Comparison of ENCODE assay signal across 7 mouse cellular contexts in the genomic region with DNA sequence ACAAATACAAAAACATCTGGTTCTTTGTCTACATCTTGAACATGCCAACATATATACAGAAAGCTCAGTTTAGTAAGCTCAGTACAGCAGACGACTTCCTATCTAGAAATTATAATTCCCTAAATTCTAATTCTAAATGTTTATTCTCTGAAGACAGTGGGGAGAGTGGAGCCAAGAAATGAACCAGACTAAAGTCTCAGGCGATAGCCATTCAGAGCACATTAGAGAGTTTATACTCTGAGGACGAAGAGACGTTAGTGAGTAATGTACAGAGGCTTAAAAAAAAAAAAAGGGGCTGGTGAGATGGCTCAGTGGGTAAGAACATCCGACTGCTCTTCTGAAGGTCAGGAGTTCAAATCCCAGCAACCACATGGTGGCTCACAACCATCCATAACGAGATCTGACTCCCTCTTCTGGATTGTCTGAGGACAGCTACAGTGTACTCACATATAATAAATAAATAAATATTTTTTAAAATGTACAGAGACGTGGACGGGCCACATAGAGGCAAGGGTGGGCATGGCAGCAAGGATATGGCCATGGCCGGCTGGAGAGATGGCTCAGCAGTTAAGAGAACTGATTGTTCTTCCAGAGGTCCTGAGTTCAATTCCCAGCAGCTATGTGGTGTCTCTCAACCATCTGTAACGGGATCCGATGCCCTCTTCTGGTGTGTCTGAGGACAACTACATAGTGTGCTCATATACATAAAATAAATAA. TPM values are rescaled to one million over a fixed set of nuclear protein-coding genes. Genes with fewer than 3 reads are reported as not detected.
DNase-seq lines count a peak whose midpoint lies in the region; ATAC-seq and TF ChIP-seq lines count a peak whose summit lies in the region.
"Not testable (repeated sequence)": the region's sequence is repeated elsewhere in the genome, so short reads cannot be mapped to it uniquely, and the experiment has no call there.

No protein-coding gene starts in this region.

- not testable (repeated sequence) for H3K9me3 ChIP-seq in ES-Bruce4 (replicated peaks; ENCODE audit: control insufficient read depth, insufficient read depth, low read length, poor library complexity, severe bottlenecking); heart, embryonic 10.5 days; intestine, postnatal 0 days (ENCODE audit: control insufficient read depth); lung, embryonic 14.5 days (ENCODE audit: low read depth, low read length); lung, embryonic 16.5 days (ENCODE audit: control insufficient read depth, low read length); stomach, embryonic 16.5 days (replicated peaks; ENCODE audit: control insufficient read depth, low read length)

- peak; percentile 43 for DNase-seq in R1 (ENCODE audit: low read depth, low spot score)
- DNase-seq in heart, embryonic 10.5 days (ENCODE audit: low spot score), result peak; percentile 54
- DNase-seq in lung, embryonic 14.5 days, result peak; percentile 59

- H3K36me3 ChIP-seq in ES-Bruce4 (ENCODE audit: control insufficient read depth, insufficient read depth, low read length, poor library complexity, severe bottlenecking); heart, embryonic 10.5 days; intestine, postnatal 0 days (ENCODE audit: control insufficient read depth, insufficient read depth); lung, embryonic 14.5 days (ENCODE audit: insufficient read depth); lung, embryonic 16.5 days (ENCODE audit: control insufficient read depth, insufficient read depth, low read length); stomach, embryonic 16.5 days (ENCODE audit: control insufficient read depth, insufficient read depth, low read length): not testable (repeated sequence)

- H3K9ac ChIP-seq in ES-Bruce4 (ENCODE audit: low read depth, poor library complexity, severe bottlenecking), result peak overlapping the region; percentile 39; the same call in 1 of the 2 replicates
- H3K9ac ChIP-seq in intestine, postnatal 0 days (ENCODE audit: low read depth, low read length); lung, embryonic 14.5 days; lung, embryonic 16.5 days (ENCODE audit: low read length); stomach, embryonic 16.5 days (ENCODE audit: low read length): not testable (repeated sequence)

- TF ChIP-seq POLR2A in ES-Bruce4 (IDR thresholded peaks at IDR 0.05; ENCODE audit: insufficient read depth, low read length), result not testable (repeated sequence)

- H3K4me2 ChIP-seq in intestine, postnatal 0 days (replicated peaks; ENCODE audit: low read depth); lung, embryonic 14.5 days; lung, embryonic 16.5 days (ENCODE audit: low read depth, low read length); stomach, embryonic 16.5 days (ENCODE audit: low read depth, low read length): not testable (repeated sequence)

- not testable (repeated sequence) for ATAC-seq in intestine, postnatal 0 days
- peak; percentile 65; the same call in 1 of the 2 replicates for ATAC-seq in lung, embryonic 14.5 days (ENCODE audit: insufficient read depth)
- peak; percentile 58 for ATAC-seq in lung, embryonic 16.5 days (ENCODE audit: low read depth)
- peak; percentile 48; the same call in 1 of the 2 replicates for ATAC-seq in stomach, embryonic 16.5 days (ENCODE audit: insufficient read depth, low FRiP score)

- H3K27me3 ChIP-seq in ES-Bruce4 (ENCODE audit: control insufficient read depth, insufficient read depth, low read length, poor library complexity, severe bottlenecking); heart, embryonic 10.5 days (ENCODE audit: insufficient read depth, poor library complexity, severe bottlenecking); intestine, postnatal 0 days (replicated peaks; ENCODE audit: control insufficient read depth, insufficient read depth, low read length); lung, embryonic 14.5 days (ENCODE audit: insufficient read depth, low read length); lung, embryonic 16.5 days (ENCODE audit: control insufficient read depth, insufficient read depth, low read depth, low read length); stomach, embryonic 16.5 days (ENCODE audit: control insufficient read depth, insufficient read depth, low read length): not testable (repeated sequence)

- not testable (repeated sequence) for TF ChIP-seq CTCF in ES-Bruce4 (IDR thresholded peaks at IDR 0.05; ENCODE audit: low read depth, low read length); lung, embryonic 14.5 days (IDR thresholded peaks at IDR 0.05; ENCODE audit: low read depth)
- TF ChIP-seq CTCF in intestine, postnatal 0 days (IDR thresholded peaks at IDR 0.05; ENCODE audit: low read depth), result 0 out of 2 replicates have a peak, but pooled peaks have one; percentile 11

- peak overlapping the region; percentile 100 for H3K27ac ChIP-seq in ES-Bruce4 (ENCODE audit: insufficient read depth, low read length)
- not testable (repeated sequence) for H3K27ac ChIP-seq in heart, embryonic 10.5 days; intestine, postnatal 0 days (ENCODE audit: low read depth, low read length); lung, embryonic 16.5 days (ENCODE audit: low read length); stomach, embryonic 16.5 days (ENCODE audit: low read length)
- H3K27ac ChIP-seq in lung, embryonic 14.5 days (ENCODE audit: low read depth), result peak overlapping the region; percentile 30; the same call in 1 of the 2 replicates

- not testable (repeated sequence) for H3K4me3 ChIP-seq in ES-Bruce4 (ENCODE audit: low read depth, low read length); heart, embryonic 10.5 days; intestine, postnatal 0 days (ENCODE audit: low read depth, low read length); lung, embryonic 14.5 days (ENCODE audit: low read depth, low read length); lung, embryonic 16.5 days (ENCODE audit: low read length); stomach, embryonic 16.5 days (replicated peaks; ENCODE audit: low read length)

- 87% methylated on average over 11 of the region's 11 CpGs for WGBS in heart, embryonic 10.5 days
- WGBS in intestine, postnatal 0 days, result 73% methylated on average over 11 of the region's 11 CpGs
- WGBS in lung, embryonic 14.5 days, result 57% methylated on average over 11 of the region's 11 CpGs
- 60% methylated on average over 11 of the region's 11 CpGs for WGBS in lung, embryonic 16.5 days
- WGBS in stomach, embryonic 16.5 days, result 65% methylated on average over 11 of the region's 11 CpGs

- not testable (repeated sequence) for TF ChIP-seq EP300 in ES-Bruce4 (IDR thresholded peaks at IDR 0.05; ENCODE audit: insufficient read depth, low read depth, low read length)

- not testable (repeated sequence) for H3K4me1 ChIP-seq in ES-Bruce4 (ENCODE audit: control insufficient read depth, insufficient read depth, low read length); heart, embryonic 10.5 days; intestine, postnatal 0 days (replicated peaks; ENCODE audit: control insufficient read depth, insufficient read depth, low read length); lung, embryonic 14.5 days (ENCODE audit: insufficient read depth); lung, embryonic 16.5 days (replicated peaks; ENCODE audit: control insufficient read depth, insufficient read depth, low read length); stomach, embryonic 16.5 days (ENCODE audit: control insufficient read depth, insufficient read depth, low read length)

RNA-seq across cellular contexts. Expression of a gene that starts 25.7 kb away (rescaled TPM):
- polyA plus RNA-seq in ES-Bruce4 (2011; ENCODE audit: insufficient read depth, insufficient read length, low read depth, missing spikeins), result 218 and 227 TPM in 2 replicates
- polyA plus RNA-seq in heart, embryonic 10.5 days (2016; fragmentation: Nextera tagmentation; extraction: Ambion mirVana), result 31.5 and 58.1 TPM in 2 replicates
- 20.0 and 24.5 TPM in 2 replicates for polyA plus RNA-seq in intestine, postnatal 0 days (2015; fragmentation: Nextera tagmentation; extraction: Ambion mirVana)
- 60.3 and 63.1 TPM in 2 replicates for polyA plus RNA-seq in lung, embryonic 14.5 days (2014; fragmentation: Nextera tagmentation; extraction: Ambion mirVana)
- 63.1 and 69.4 TPM in 2 replicates for polyA plus RNA-seq in lung, embryonic 16.5 days (2015; fragmentation: Nextera tagmentation; extraction: Ambion mirVana)
- 56.5 and 60.1 TPM in 2 replicates for polyA plus RNA-seq in stomach, embryonic 16.5 days (2015; fragmentation: Nextera tagmentation; extraction: Ambion mirVana)
